Mouse (Mus musculus): ENCODE results near the gene Rhbdf2. TPM values are rescaled to one million over a fixed set of nuclear protein-coding genes. Genes with fewer than 3 reads are reported as not detected.

The Rhbdf2 gene
- polyA plus RNA-seq, 1 experiment from 2014 or later, result 9.5 TPM

- Histone ChIP-seq H3K4me1 (peaks cover 10% of the 10 kb centered on the region; the same call in 1 of the 2 replicates), H3K36me3 (no peaks in the 10 kb centered on the region), H3K9ac (no peak overlapping the region), H3K27ac (no peak overlapping the region), H3K4me2 (no peak overlapping the region), H3K4me3 (replicated peaks) (no peak overlapping the region), H3K9me3 (replicated peaks) (no peaks in the 10 kb centered on the region), H3K27me3 (peaks cover 18% of the 10 kb centered on the region; the same call in 1 of the 2 replicates)
- ATAC-seq (replicated peaks; ENCODE audit: low FRiP score), result no peak
- 32% methylated on average over 14 of the region's 14 CpGs for WGBS
These were observed 37.7 kb downstream of the Rhbdf2 start for GRCm38 (mm10) chr11:116589020-116589531.

GRCm38 (mm10) chr11:116586801-116587631 lies 39.8 kb downstream of the Rhbdf2 start:
- Histone ChIP-seq H3K9me3 (replicated peaks) (no peaks in the 10 kb centered on the region), H3K27me3 (peaks cover 18% of the 10 kb centered on the region; the same call in 1 of the 2 replicates), H3K9ac (no peak overlapping the region), H3K4me3 (replicated peaks) (no peak overlapping the region), H3K36me3 (no peaks in the 10 kb centered on the region), H3K27ac (no peak overlapping the region), H3K4me1 (peaks cover 10% of the 10 kb centered on the region; the same call in 1 of the 2 replicates), H3K4me2 (peak overlapping the region; percentile 46)
- peak; percentile 70 for ATAC-seq (replicated peaks; ENCODE audit: low FRiP score)
- 21% methylated on average over 23 of the region's 23 CpGs for WGBS

GRCm38 (mm10) chr11:116586310-116586709 lies 40.5 kb downstream of the Rhbdf2 start, which contains the start of gene Aanat:
Gene Aanat, plus strand, starts transcription at chr11:116586432.
- 63% methylated on average over 5 of the region's 5 CpGs for WGBS
- H3K27ac ChIP-seq, result no peak within 1 kb of the TSS
- peaks cover 18% of the 10 kb centered on the region; the same call in 1 of the 2 replicates for H3K27me3 ChIP-seq
- no peaks in the 10 kb centered on the region for H3K36me3 ChIP-seq
- no peaks in the 10 kb centered on the region for H3K9me3 ChIP-seq (replicated peaks)
- H3K4me2 ChIP-seq, result peak within 1 kb of the TSS; percentile 46
- no peak within 1 kb of the TSS for H3K9ac ChIP-seq
- H3K4me1 ChIP-seq, result peaks cover 13% of the 10 kb centered on the region; the same call in 1 of the 2 replicates
- no peak within 1 kb of the TSS for H3K4me3 ChIP-seq (replicated peaks)
- ATAC-seq (replicated peaks; ENCODE audit: low FRiP score), result no peak

GRCm38 (mm10) chr11:116585682-116586081 lies 41.1 kb downstream of the Rhbdf2 start:
- H3K4me1 ChIP-seq, result peaks cover 13% of the 10 kb centered on the region
- H3K4me2 ChIP-seq, result no peak overlapping the region
- no peaks in the 10 kb centered on the region for H3K9me3 ChIP-seq (replicated peaks)
- ATAC-seq (replicated peaks; ENCODE audit: low FRiP score), result no peak
- no peak overlapping the region for H3K4me3 ChIP-seq (replicated peaks)
- H3K27ac ChIP-seq, result no peak overlapping the region
- peaks cover 18% of the 10 kb centered on the region; the same call in 1 of the 2 replicates for H3K27me3 ChIP-seq
- no peaks in the 10 kb centered on the region for H3K36me3 ChIP-seq
- 69% methylated on average over 6 of the region's 6 CpGs for WGBS
- no peak overlapping the region for H3K9ac ChIP-seq

DNA sequence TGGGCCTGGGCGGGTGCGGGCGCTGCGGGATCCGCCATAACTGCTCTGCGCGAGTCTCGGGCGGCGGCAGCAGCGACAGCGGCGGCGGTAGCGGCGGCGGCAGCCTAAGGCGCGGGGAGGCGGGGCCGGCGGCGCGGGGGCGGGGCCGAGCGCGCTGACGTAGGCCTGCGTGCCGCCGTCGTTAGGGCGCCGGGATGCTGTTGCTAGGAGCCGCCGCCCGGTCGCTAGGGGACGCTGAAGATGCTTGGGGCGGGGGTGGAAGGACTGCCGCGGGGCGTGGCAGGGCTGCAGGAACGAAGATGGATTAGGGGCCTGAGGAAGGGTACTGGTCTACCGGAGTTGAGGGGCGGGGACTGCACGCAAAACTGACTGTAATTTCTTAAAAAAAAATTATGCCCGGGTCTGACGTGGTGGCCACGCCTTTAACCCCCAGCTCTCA lies 45.4 kb downstream of the Rhbdf2 start, which contains the start of gene Ube2o:
Gene Ube2o, minus strand, starts transcription at position 72 of the 439 bp plus-strand sequence.
- ATAC-seq (replicated peaks; ENCODE audit: low FRiP score), result peak; percentile 90
- Histone ChIP-seq H3K9ac (peak within 1 kb of the TSS; percentile 92), H3K27ac (peak within 1 kb of the TSS; percentile 75), H3K27me3 (no peaks in the 10 kb centered on the region), H3K4me3 (replicated peaks) (peak within 1 kb of the TSS; percentile 99), H3K4me1 (peaks cover 25% of the 10 kb centered on the region), H3K4me2 (peak within 1 kb of the TSS; percentile 88), H3K36me3 (no peaks in the 10 kb centered on the region), H3K9me3 (replicated peaks) (no peaks in the 10 kb centered on the region)
- WGBS, result 2% methylated on average over 26 of the region's 51 CpGs

DNA sequence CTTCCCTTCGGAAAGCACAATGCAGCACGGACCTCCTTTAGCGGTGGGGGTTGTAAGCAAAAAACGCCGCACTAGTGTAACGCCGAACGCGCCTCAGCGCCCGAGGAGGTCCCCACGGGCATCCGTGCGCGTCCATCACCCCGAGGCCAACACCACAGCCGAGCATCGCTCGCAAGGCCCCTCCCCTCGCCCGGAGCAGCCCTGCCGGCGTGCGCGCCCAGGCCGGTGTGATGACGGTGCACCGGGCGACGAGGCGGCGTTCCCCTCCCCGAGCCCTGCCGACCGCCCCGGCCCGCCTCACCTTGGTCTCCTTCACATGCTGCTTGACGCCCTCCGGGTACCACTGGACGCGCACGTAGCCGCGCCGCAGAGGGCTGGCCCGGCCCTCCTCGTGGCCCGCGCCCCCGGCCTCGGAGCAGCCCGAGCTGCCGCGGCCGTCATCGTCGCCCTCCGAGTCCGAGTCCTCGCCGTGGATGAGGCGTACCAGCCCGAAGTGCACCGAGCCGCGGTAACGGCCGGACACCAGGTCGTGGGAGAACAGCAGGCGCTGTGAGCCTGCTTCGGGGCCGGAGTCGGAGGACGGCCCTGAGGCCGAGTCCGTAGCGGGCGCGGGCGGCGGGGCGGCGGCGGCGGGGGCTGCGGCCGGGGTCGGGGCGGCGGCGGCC lies 46.0 kb downstream of the Rhbdf2 start:
- peak overlapping the region; percentile 75 for H3K27ac ChIP-seq
- H3K9ac ChIP-seq, result peak overlapping the region; percentile 92
- H3K9me3 ChIP-seq (replicated peaks), result no peaks in the 10 kb centered on the region
- no peaks in the 10 kb centered on the region for H3K36me3 ChIP-seq
- peak overlapping the region; percentile 88 for H3K4me2 ChIP-seq
- H3K27me3 ChIP-seq, result no peaks in the 10 kb centered on the region
- peaks cover 31% of the 10 kb centered on the region for H3K4me1 ChIP-seq
- under 1% methylated on average over 64 of the region's 91 CpGs for WGBS
- peak; percentile 78 for ATAC-seq (replicated peaks; ENCODE audit: low FRiP score)
- H3K4me3 ChIP-seq (replicated peaks), result peak overlapping the region; percentile 99

DNA sequence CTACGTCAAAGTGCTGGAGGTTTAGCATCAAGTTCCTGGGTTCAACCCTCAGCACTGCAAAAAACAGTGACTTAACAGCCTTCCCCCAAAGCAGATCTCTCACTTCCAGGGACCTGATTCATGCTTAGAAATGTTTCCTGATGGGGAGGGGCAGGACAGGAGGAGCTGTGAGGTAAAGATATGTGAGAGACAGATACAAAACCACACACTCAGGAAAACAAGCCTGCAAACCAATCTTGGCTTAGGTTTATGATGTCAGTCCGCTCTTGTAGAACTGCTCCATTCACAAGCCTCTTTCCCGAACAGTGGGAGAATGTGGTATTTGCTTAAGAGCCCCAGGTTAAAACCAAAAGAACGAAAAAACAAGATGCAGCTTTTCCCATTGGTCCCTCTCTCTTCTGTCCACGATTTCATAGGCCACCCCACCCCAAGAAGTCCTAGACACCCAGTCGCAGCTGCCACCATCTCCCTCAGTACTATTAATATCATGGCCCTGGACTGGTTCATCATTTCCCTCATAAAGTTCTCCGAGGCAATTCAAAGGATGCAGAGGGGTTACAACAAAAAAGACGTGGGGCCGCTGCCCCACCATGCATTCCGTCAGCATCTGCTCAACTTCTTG lies 46.7 kb downstream of the Rhbdf2 start:
- Histone ChIP-seq H3K9ac (peak overlapping the region; percentile 92), H3K4me2 (peak overlapping the region; percentile 88), H3K27ac (no peak overlapping the region), H3K36me3 (no peaks in the 10 kb centered on the region), H3K4me1 (peaks cover 37% of the 10 kb centered on the region), H3K4me3 (replicated peaks) (peak overlapping the region; percentile 99), H3K27me3 (no peaks in the 10 kb centered on the region), H3K9me3 (replicated peaks) (no peaks in the 10 kb centered on the region)
- ATAC-seq (replicated peaks; ENCODE audit: low FRiP score), result no peak
- WGBS, result 24% methylated on average over 10 of the region's 10 CpGs

DNA sequence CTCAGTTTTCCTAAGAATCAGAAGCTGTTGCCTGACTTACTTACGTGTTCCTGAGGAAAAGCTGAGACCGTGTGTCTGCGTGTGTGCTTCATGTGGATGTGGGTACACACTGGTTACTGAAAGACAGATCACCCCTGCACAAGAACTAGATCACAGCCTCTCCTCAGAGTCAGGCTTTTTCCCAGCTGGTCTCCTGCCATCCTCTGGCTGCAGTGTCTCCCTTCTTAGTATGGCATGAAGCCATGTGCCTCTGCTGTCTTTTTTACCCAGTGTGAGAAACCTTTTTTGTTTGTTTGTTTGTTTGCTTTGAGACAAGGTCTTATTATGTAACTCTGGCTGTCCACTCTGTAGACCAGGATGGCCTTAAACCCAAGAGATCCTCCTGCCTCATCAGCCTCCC lies 47.5 kb downstream of the Rhbdf2 start:
- 95% methylated on average over 3 of the region's 3 CpGs for WGBS
- H3K4me2 ChIP-seq, result no peak overlapping the region
- H3K27me3 ChIP-seq, result no peaks in the 10 kb centered on the region
- no peak for ATAC-seq (replicated peaks; ENCODE audit: low FRiP score)
- H3K4me1 ChIP-seq, result peaks cover 45% of the 10 kb centered on the region
- no peaks in the 10 kb centered on the region for H3K9me3 ChIP-seq (replicated peaks)
- no peak overlapping the region for H3K27ac ChIP-seq
- H3K4me3 ChIP-seq (replicated peaks), result no peak overlapping the region
- no peaks in the 10 kb centered on the region for H3K36me3 ChIP-seq
- H3K9ac ChIP-seq, result no peak overlapping the region

- no peak overlapping the region for H3K4me3 ChIP-seq (replicated peaks)
These were observed 51.4 kb downstream of the Rhbdf2 start for GRCm38 (mm10) chr11:116575396-116575795.

DNA sequence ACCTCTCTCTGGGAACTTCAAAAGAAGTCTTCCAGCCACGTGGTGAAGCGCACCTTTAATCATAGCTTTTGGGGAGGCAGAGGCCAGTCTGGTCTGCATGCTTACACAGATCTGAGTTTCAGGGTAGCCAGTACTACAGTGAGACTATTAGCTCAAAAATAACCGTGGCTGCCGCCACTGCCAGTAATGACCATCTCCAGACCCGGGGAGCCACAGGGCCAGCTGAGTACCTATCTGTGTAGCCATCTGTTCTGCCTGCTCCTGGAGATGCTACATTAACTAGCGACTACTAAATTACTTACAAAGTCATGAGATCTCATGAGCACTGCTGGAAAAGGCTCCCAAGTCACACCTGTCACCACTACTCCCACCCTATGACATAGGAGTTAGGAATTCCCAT lies 51.8 kb downstream of the Rhbdf2 start:
- no peak for ATAC-seq (replicated peaks; ENCODE audit: low FRiP score)
- H3K36me3 ChIP-seq, result no peaks in the 10 kb centered on the region
- H3K27me3 ChIP-seq, result no peaks in the 10 kb centered on the region
- H3K9ac ChIP-seq, result no peak overlapping the region
- H3K9me3 ChIP-seq (replicated peaks), result no peaks in the 10 kb centered on the region
- H3K4me1 ChIP-seq, result peaks cover 60% of the 10 kb centered on the region
- no peak overlapping the region for H3K27ac ChIP-seq
- WGBS, result 72% methylated on average over 6 of the region's 6 CpGs
- no peak overlapping the region for H3K4me3 ChIP-seq (replicated peaks)
- H3K4me2 ChIP-seq, result no peak overlapping the region

More at GRCm38 (mm10) chr11:116575396-116575795, 51.4 kb downstream of the Rhbdf2 start:
- Histone ChIP-seq H3K27me3 (no peaks in the 10 kb centered on the region), H3K4me1 (peaks cover 64% of the 10 kb centered on the region), H3K27ac (no peak overlapping the region), H3K4me2 (no peak overlapping the region), H3K9ac (no peak overlapping the region), H3K9me3 (replicated peaks) (no peaks in the 10 kb centered on the region), H3K36me3 (no peaks in the 10 kb centered on the region)
- no peak for ATAC-seq (replicated peaks; ENCODE audit: low FRiP score)
- 73% methylated on average over 2 of the region's 2 CpGs for WGBS

DNA sequence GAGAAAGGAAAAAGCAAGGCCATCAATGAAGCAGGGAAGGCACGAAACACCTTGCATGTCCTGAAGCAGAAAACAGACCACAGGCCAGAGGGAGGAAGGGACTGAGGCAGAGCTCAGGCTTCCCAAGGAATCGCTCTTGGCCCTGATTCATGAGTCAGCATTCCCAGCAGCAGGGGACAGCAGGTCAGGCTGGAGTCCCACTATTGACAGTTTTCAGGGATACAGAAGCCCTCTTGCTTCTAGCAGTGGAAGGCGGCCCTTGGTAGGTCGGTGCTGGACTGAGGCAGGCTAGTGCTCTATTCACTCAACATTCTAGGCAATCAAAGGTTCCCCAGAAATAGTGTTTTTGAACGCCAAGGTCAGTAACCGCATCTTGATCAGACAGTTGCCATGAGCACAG lies 52.3 kb downstream of the Rhbdf2 start:
- Histone ChIP-seq H3K9me3 (replicated peaks) (no peaks in the 10 kb centered on the region), H3K9ac (no peak overlapping the region), H3K27ac (no peak overlapping the region), H3K27me3 (no peaks in the 10 kb centered on the region), H3K4me3 (replicated peaks) (no peak overlapping the region), H3K36me3 (no peaks in the 10 kb centered on the region), H3K4me1 (peaks cover 57% of the 10 kb centered on the region), H3K4me2 (no peak overlapping the region)
- no peak for ATAC-seq (replicated peaks; ENCODE audit: low FRiP score)
- 65% methylated on average over 6 of the region's 6 CpGs for WGBS
